ENCODE assay signal across 14 mouse cellular contexts in genomic region chr5:7719557-7719956, GRCm38 (mm10).
DNase-seq lines count a peak whose midpoint lies in the region; ATAC-seq and TF ChIP-seq lines count a peak whose summit lies in the region.
"Had no signal": no experiment of that assay in that cellular context is flagged by ENCODE, and none has a peak within 500 bp of the region (broad histone marks: within the 10 kb centered on the region; RNA-seq: fewer than 3 reads in every experiment).

No protein-coding gene starts in this region.

- H3K27ac ChIP-seq in forebrain, embryonic 15.5 days (replicated peaks): no peak overlapping the region
- no peak overlapping the region for H3K27ac ChIP-seq in hindbrain, postnatal 0 days
- H3K27ac ChIP-seq: limb, embryonic 12.5 days; liver, embryonic 15.5 days had no signal

- H3K4me2 ChIP-seq in forebrain, embryonic 15.5 days (replicated peaks): no peak overlapping the region
- H3K4me2 ChIP-seq in hindbrain, postnatal 0 days (ENCODE audit: low read depth, low read length): no peak overlapping the region
- H3K4me2 ChIP-seq: limb, embryonic 12.5 days; liver, embryonic 15.5 days had no signal

- no peaks in the 10 kb centered on the region for H3K4me1 ChIP-seq in forebrain, embryonic 15.5 days
- H3K4me1 ChIP-seq in hindbrain, postnatal 0 days (ENCODE audit: insufficient read depth, low read length): no peaks in the 10 kb centered on the region
- H3K4me1 ChIP-seq: limb, embryonic 12.5 days; liver, embryonic 15.5 days had no signal

- peak; percentile 41; the same call in 1 of the 2 replicates for ATAC-seq in frontal cortex, adult (ENCODE audit: low TSS enrichment)
- peak; percentile 67 for ATAC-seq in forebrain, embryonic 15.5 days (replicated peaks)
- ATAC-seq in hindbrain, postnatal 0 days: peak; percentile 64; the same call in 1 of the 2 replicates
- ATAC-seq: inflammation-experienced regulatory T-cells, adult 6 months had no signal

- H3K27me3 ChIP-seq in forebrain, embryonic 15.5 days: no peaks in the 10 kb centered on the region
- H3K27me3 ChIP-seq in hindbrain, postnatal 0 days (ENCODE audit: insufficient read depth, low read length): no peaks in the 10 kb centered on the region
- H3K27me3 ChIP-seq: limb, embryonic 12.5 days; liver, embryonic 15.5 days had no signal

- DNase-seq in frontal cortex, postnatal 14 days (ENCODE audit: low spot score in 2 of 2): no peak
- peak; percentile 86 for DNase-seq in Muller cell, postnatal 12 days (ENCODE audit: inconsistent ontology term)
- no peak for DNase-seq in hindbrain, postnatal 0 days (ENCODE audit: low spot score)
- no peak for DNase-seq in liver
- DNase-seq in heart, adult 8-10 months (ENCODE audit: low spot score): no peak
- DNase-seq: cerebellum, adult 18-20 months; kidney, adult 9 months; lung, postnatal 14 days; thymus, postnatal 36 days had no signal

- no peaks in the 10 kb centered on the region for H3K9me3 ChIP-seq in forebrain, embryonic 15.5 days
- no peaks in the 10 kb centered on the region for H3K9me3 ChIP-seq in hindbrain, postnatal 0 days (ENCODE audit: low read length)
- H3K9me3 ChIP-seq: limb, embryonic 12.5 days; liver, embryonic 15.5 days had no signal

- H3K4me3 ChIP-seq in forebrain, embryonic 15.5 days: no peak overlapping the region
- H3K4me3 ChIP-seq in hindbrain, postnatal 0 days (ENCODE audit: low read length): no peak overlapping the region
- H3K4me3 ChIP-seq: limb, embryonic 12.5 days; liver, embryonic 15.5 days had no signal

- no peak overlapping the region for H3K9ac ChIP-seq in forebrain, embryonic 15.5 days (replicated peaks)
- no peak overlapping the region for H3K9ac ChIP-seq in hindbrain, postnatal 0 days (replicated peaks; ENCODE audit: low read length)
- H3K9ac ChIP-seq: limb, embryonic 12.5 days; liver, embryonic 15.5 days had no signal

- H3K36me3 ChIP-seq in forebrain, embryonic 15.5 days: no peaks in the 10 kb centered on the region
- no peaks in the 10 kb centered on the region for H3K36me3 ChIP-seq in hindbrain, postnatal 0 days (ENCODE audit: insufficient read depth, low read length)
- H3K36me3 ChIP-seq: limb, embryonic 12.5 days; liver, embryonic 15.5 days had no signal

- no peak for TF ChIP-seq CTCF in hindbrain, postnatal 0 days (IDR thresholded peaks at IDR 0.05; ENCODE audit: low read depth)
